Mouse (Mus musculus): Measurements from ENCODE around the gene 9130230L23Rik.

DNA sequence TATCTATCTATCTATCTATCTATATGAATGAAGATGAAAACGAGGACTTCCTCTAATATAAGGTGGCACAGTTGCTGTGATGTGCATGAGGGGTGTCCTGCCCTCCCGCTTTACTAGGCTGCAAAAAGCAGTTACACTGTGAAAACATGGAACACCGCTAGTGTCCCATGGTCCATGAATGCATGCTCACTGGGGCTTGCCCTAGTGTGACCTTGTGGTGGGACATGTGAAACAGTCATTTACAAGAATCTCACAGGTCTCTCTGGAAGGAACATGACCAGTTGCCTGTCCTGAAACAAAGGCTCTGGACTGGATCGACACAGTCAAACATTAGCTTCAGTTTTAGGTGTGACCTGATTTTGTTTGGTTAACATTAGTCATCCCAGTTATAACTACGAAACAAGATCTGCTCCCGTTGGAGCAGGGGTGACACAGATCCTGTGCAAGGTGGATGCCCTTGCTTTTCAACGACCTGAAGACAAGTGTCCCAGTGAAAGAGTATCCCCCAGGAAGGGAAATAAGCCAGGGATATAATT, 36.7 kb upstream of the 9130230L23Rik start:
- no peak for TF ChIP-seq EP300 (IDR thresholded peaks at IDR 0.05; ENCODE audit: low read length)
- TF ChIP-seq USF2 (conservative IDR thresholded peaks at IDR 0.05; ENCODE audit: low read depth, low read length), result no peak
- TF ChIP-seq POLR2A (IDR thresholded peaks at IDR 0.05; ENCODE audit: low read depth, low read length), result no peak
- no peak for TF ChIP-seq CTCF (conservative IDR thresholded peaks at IDR 0.05 in 1 of 2, IDR thresholded peaks at IDR 0.05 in 1 of 2; ENCODE audit: low read depth in 2 of 2, low read length in 2 of 2)
- no peak for TF ChIP-seq SIN3A (IDR thresholded peaks at IDR 0.05; ENCODE audit: low read length)
